Mouse (Mus musculus): Measurements from ENCODE around the gene Arcn1. TPM values are rescaled to one million over a fixed set of nuclear protein-coding genes. Genes with fewer than 3 reads are reported as not detected.

Gene Arcn1
- total and polyA plus RNA-seq, 2 experiments, result 33.1 to 98.6 TPM

GRCm38 (mm10) chr9:44726431-44727146, 41.1 kb downstream of the Arcn1 start:
- Histone ChIP-seq H3K27ac (replicated peaks; ENCODE audit: insufficient read depth, low read depth, low read length) (no peak overlapping the region), H3K27me3 (ENCODE audit: control insufficient read depth, insufficient read depth, low read length) (no peaks in the 10 kb centered on the region), H3K4me3 (ENCODE audit: insufficient read depth, low read depth, low read length) (no peak overlapping the region), H3K9ac (ENCODE audit: low read depth, low read length) (no peak overlapping the region), H3K4me1 (ENCODE audit: control insufficient read depth, insufficient read depth, low read length) (peaks cover 9% of the 10 kb centered on the region), H3K79me2 (ENCODE audit: control insufficient read depth, insufficient read depth, low read length) (no peaks in the 10 kb centered on the region), H3K36me3 (ENCODE audit: control insufficient read depth, insufficient read depth, low read length) (no peaks in the 10 kb centered on the region)
- TF ChIP-seq CTCF (IDR thresholded peaks at IDR 0.05; ENCODE audit: low read depth, low read length) (no peak), POLR2A (IDR thresholded peaks at IDR 0.05; ENCODE audit: extremely low read depth, insufficient read depth, low read length) (no peak)
- peak; percentile 73 for DNase-seq (ENCODE audit: extremely low read depth, low read depth, low spot score)
- 43% methylated on average over 10 of the region's 10 CpGs for WGBS

GRCm38 (mm10) chr9:44724665-44725064, 43.0 kb downstream of the Arcn1 start:
- Histone ChIP-seq H3K27ac (replicated peaks; ENCODE audit: insufficient read depth, low read depth, low read length) (no peak overlapping the region), H3K79me2 (ENCODE audit: control insufficient read depth, insufficient read depth, low read length) (no peaks in the 10 kb centered on the region), H3K4me1 (ENCODE audit: control insufficient read depth, insufficient read depth, low read length) (peaks cover 12% of the 10 kb centered on the region), H3K4me3 (ENCODE audit: insufficient read depth, low read depth, low read length) (no peak overlapping the region), H3K36me3 (ENCODE audit: control insufficient read depth, insufficient read depth, low read length) (no peaks in the 10 kb centered on the region), H3K9ac (ENCODE audit: low read depth, low read length) (no peak overlapping the region), H3K27me3 (ENCODE audit: control insufficient read depth, insufficient read depth, low read length) (no peaks in the 10 kb centered on the region)
- TF ChIP-seq CTCF (IDR thresholded peaks at IDR 0.05; ENCODE audit: low read depth, low read length), result no peak
- no peak for TF ChIP-seq POLR2A (IDR thresholded peaks at IDR 0.05; ENCODE audit: extremely low read depth, insufficient read depth, low read length)
- DNase-seq (ENCODE audit: extremely low read depth, low read depth, low spot score), result no peak
- 77% methylated on average over 2 of the region's 2 CpGs for WGBS

- WGBS, result 78% methylated on average over 6 of the region's 6 CpGs
- H3K27me3 ChIP-seq (ENCODE audit: control insufficient read depth, insufficient read depth, low read length), result no peaks in the 10 kb centered on the region
- no peak overlapping the region for H3K9ac ChIP-seq (ENCODE audit: low read depth, low read length)
- H3K27ac ChIP-seq (replicated peaks; ENCODE audit: insufficient read depth, low read depth, low read length), result no peak overlapping the region; the same call in 1 of the 2 replicates
- no peak for TF ChIP-seq POLR2A (IDR thresholded peaks at IDR 0.05; ENCODE audit: extremely low read depth, insufficient read depth, low read length)
- no peak for TF ChIP-seq CTCF (IDR thresholded peaks at IDR 0.05; ENCODE audit: low read depth, low read length)
- peaks cover 12% of the 10 kb centered on the region for H3K4me1 ChIP-seq (ENCODE audit: control insufficient read depth, insufficient read depth, low read length)
- no peaks in the 10 kb centered on the region for H3K36me3 ChIP-seq (ENCODE audit: control insufficient read depth, insufficient read depth, low read length)
- no peak for DNase-seq (ENCODE audit: extremely low read depth, low read depth, low spot score)
- H3K79me2 ChIP-seq (ENCODE audit: control insufficient read depth, insufficient read depth, low read length), result no peaks in the 10 kb centered on the region
- no peak overlapping the region for H3K4me3 ChIP-seq (ENCODE audit: insufficient read depth, low read depth, low read length)
Measured at GRCm38 (mm10) chr9:44724223-44724622, 43.4 kb downstream of the Arcn1 start.

- 82% methylated on average over 11 of the region's 11 CpGs for WGBS
- Histone ChIP-seq H3K79me2 (ENCODE audit: control insufficient read depth, insufficient read depth, low read length) (no peaks in the 10 kb centered on the region), H3K4me1 (ENCODE audit: control insufficient read depth, insufficient read depth, low read length) (peaks cover 12% of the 10 kb centered on the region), H3K27me3 (ENCODE audit: control insufficient read depth, insufficient read depth, low read length) (no peaks in the 10 kb centered on the region), H3K27ac (replicated peaks; ENCODE audit: insufficient read depth, low read depth, low read length) (peak overlapping the region; percentile 30), H3K4me3 (ENCODE audit: insufficient read depth, low read depth, low read length) (no peak overlapping the region), H3K9ac (ENCODE audit: low read depth, low read length) (no peak overlapping the region), H3K36me3 (ENCODE audit: control insufficient read depth, insufficient read depth, low read length) (no peaks in the 10 kb centered on the region)
- peak; percentile 71 for DNase-seq (ENCODE audit: extremely low read depth, low read depth, low spot score)
- TF ChIP-seq POLR2A (IDR thresholded peaks at IDR 0.05; ENCODE audit: extremely low read depth, insufficient read depth, low read length), result no peak
- no peak for TF ChIP-seq CTCF (IDR thresholded peaks at IDR 0.05; ENCODE audit: low read depth, low read length)
Measured at GRCm38 (mm10) chr9:44723521-44724041, 44.1 kb downstream of the Arcn1 start.

- 68% methylated on average over 7 of the region's 7 CpGs for WGBS
- H3K27me3 ChIP-seq (ENCODE audit: control insufficient read depth, insufficient read depth, low read length), result no peaks in the 10 kb centered on the region
- H3K27ac ChIP-seq (replicated peaks; ENCODE audit: insufficient read depth, low read depth, low read length), result no peak overlapping the region
- peaks cover 16% of the 10 kb centered on the region for H3K4me1 ChIP-seq (ENCODE audit: control insufficient read depth, insufficient read depth, low read length)
- H3K36me3 ChIP-seq (ENCODE audit: control insufficient read depth, insufficient read depth, low read length), result no peaks in the 10 kb centered on the region
- no peak for DNase-seq (ENCODE audit: extremely low read depth, low read depth, low spot score)
- H3K79me2 ChIP-seq (ENCODE audit: control insufficient read depth, insufficient read depth, low read length), result no peaks in the 10 kb centered on the region
- no peak overlapping the region for H3K4me3 ChIP-seq (ENCODE audit: insufficient read depth, low read depth, low read length)
- no peak for TF ChIP-seq CTCF (IDR thresholded peaks at IDR 0.05; ENCODE audit: low read depth, low read length)
- TF ChIP-seq POLR2A (IDR thresholded peaks at IDR 0.05; ENCODE audit: extremely low read depth, insufficient read depth, low read length), result no peak
- no peak overlapping the region for H3K9ac ChIP-seq (ENCODE audit: low read depth, low read length)
Measured at GRCm38 (mm10) chr9:44723008-44723407, 44.6 kb downstream of the Arcn1 start.

GRCm38 (mm10) chr9:44722575-44722974, 45.1 kb downstream of the Arcn1 start:
- no peak overlapping the region for H3K4me3 ChIP-seq (ENCODE audit: insufficient read depth, low read depth, low read length)
- H3K79me2 ChIP-seq (ENCODE audit: control insufficient read depth, insufficient read depth, low read length), result no peaks in the 10 kb centered on the region
- no peak for DNase-seq (ENCODE audit: extremely low read depth, low read depth, low spot score)
- no peak overlapping the region for H3K9ac ChIP-seq (ENCODE audit: low read depth, low read length)
- H3K36me3 ChIP-seq (ENCODE audit: control insufficient read depth, insufficient read depth, low read length), result no peaks in the 10 kb centered on the region
- H3K4me1 ChIP-seq (ENCODE audit: control insufficient read depth, insufficient read depth, low read length), result peaks cover 18% of the 10 kb centered on the region
- no peaks in the 10 kb centered on the region for H3K27me3 ChIP-seq (ENCODE audit: control insufficient read depth, insufficient read depth, low read length)
- TF ChIP-seq POLR2A (IDR thresholded peaks at IDR 0.05; ENCODE audit: extremely low read depth, insufficient read depth, low read length), result no peak
- no peak for TF ChIP-seq CTCF (IDR thresholded peaks at IDR 0.05; ENCODE audit: low read depth, low read length)
- WGBS, result 79% methylated on average over 7 of the region's 7 CpGs
- no peak overlapping the region for H3K27ac ChIP-seq (replicated peaks; ENCODE audit: insufficient read depth, low read depth, low read length)
